Mouse (Mus musculus) heart, adult 2 months (tissue): Measurements from ENCODE around the gene Mcrs1. TPM values are rescaled to one million over a fixed set of nuclear protein-coding genes. Genes with fewer than 3 reads are reported as not detected.

Experiments
- DNase-seq, 2 experiments: peaks; one replicate each; pipeline ENCODE4 v3.0.0; 2021
- H3K27ac ChIP-seq: fragments of 200-600 bp; 2 replicates; pipeline ENCODE4 v1.8.1; 2022
- H3K27me3 ChIP-seq: fragments of 200-500 bp; 2 replicates; pipeline ENCODE4 v1.6.1; 2012; ENCODE audit warnings: mild to moderate bottlenecking, low read length, inconsistent platforms, mixed read lengths; ENCODE audit not compliant: control insufficient read depth, insufficient read depth
- H3K36me3 ChIP-seq: fragments of 200-500 bp; 2 replicates; pipeline ENCODE4 v1.6.1; 2012; ENCODE audit warnings: low read length, inconsistent platforms; ENCODE audit not compliant: control insufficient read depth, insufficient read depth
- H3K4me1 ChIP-seq: fragments of 200-500 bp; 2 replicates; pipeline ENCODE4 v1.6.1; 2011; ENCODE audit warnings: low read length; ENCODE audit not compliant: control insufficient read depth, insufficient read depth
- H3K4me3 ChIP-seq: fragments of 200-600 bp; 2 replicates; pipeline ENCODE4 v1.8.1; 2022
- H3K79me2 ChIP-seq: fragments of 200-500 bp; replicated peaks from 2 replicates; pipeline ENCODE4 v1.6.1; 2012; ENCODE audit warnings: mild to moderate bottlenecking, inconsistent platforms, low read length, moderate library complexity, mixed read lengths; ENCODE audit not compliant: control insufficient read depth, insufficient read depth
- H3K9ac ChIP-seq: fragments of 200-500 bp; 2 replicates; pipeline ENCODE4 v1.6.1; 2012; ENCODE audit warnings: low read depth, mild to moderate bottlenecking, control low read depth, inconsistent platforms, low read length, mixed read lengths
- CTCF ChIP-seq: fragments of 200-600 bp; IDR thresholded peaks from 2 replicates; pipeline ENCODE4 v1.8.1; 2022; ENCODE audit warnings: antibody characterized with exemption, mild to moderate bottlenecking, moderate library complexity
- EP300 ChIP-seq: fragments of 200-500 bp; IDR thresholded peaks from 2 replicates; pipeline ENCODE4 v1.6.1; 2011; ENCODE audit warnings: low read depth, low read length, control low read depth; ENCODE audit not compliant: insufficient read depth
- POLR2A ChIP-seq: fragments of 200-500 bp; IDR thresholded peaks from 2 replicates; pipeline ENCODE4 v1.6.1; 2011; ENCODE audit warnings: mild to moderate bottlenecking, low read depth, low read length, control low read depth; ENCODE audit not compliant: insufficient read depth
- WGBS: fragments of 180-500 bp; shearing (Covaris S2); methylation state at CpG from one replicate; pipeline ENCODE4 v1.1.7; 2018; 5-methylcytosine and 5-hydroxymethylcytosine counted together
- intact Hi-C: fragments of 180-260 bp; cut with DNase I; formaldehyde crosslinking; loops from one replicate; pipeline ENCODE4 v1.15.1; 2025
- polyA plus RNA-seq: library from polyadenylated mRNA; depleted of rRNA; stranded (reverse); fragments of >200 nt; gene quantifications from 2 replicates; pipeline ENCODE4 v1.2.3, GENCODE M21; 2012
- total RNA-seq, 2 experiments: library from RNA; stranded (reverse); gene quantifications; 2 replicates each; pipeline ENCODE4 v1.2.3; 2021

The Mcrs1 gene
- total and polyA plus RNA-seq, 3 experiments, result 44.2 to 62.1 (median 52.3) TPM

DNA sequence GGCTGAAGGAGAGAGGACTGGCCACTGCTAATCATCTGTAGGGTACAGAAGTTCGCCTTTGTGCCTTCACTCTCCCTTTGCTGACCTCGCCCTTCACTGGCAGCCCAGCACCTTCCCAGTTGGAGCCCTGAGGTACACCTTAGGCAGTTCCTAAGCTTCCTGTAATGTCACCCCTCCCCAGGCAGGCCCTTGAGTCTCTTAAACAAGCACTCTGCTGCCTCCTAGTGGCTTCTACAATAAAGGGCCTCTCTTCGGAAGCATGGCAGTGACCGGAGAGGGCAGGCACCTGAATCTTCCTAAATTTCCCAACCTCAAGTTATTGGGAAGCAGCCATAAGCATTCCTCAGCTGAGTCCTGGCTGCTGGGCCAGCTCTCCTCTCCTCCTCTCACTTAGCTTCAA, 13.9 kb upstream of the Mcrs1 start:
- no peak overlapping the region for H3K4me3 ChIP-seq
- peak; percentile 57 to 58 for DNase-seq
- H3K79me2 ChIP-seq, result no peaks in the 10 kb centered on the region
- no peaks in the 10 kb centered on the region; the same call in 1 of the 2 replicates for H3K4me1 ChIP-seq
- H3K36me3 ChIP-seq, result no peaks in the 10 kb centered on the region
- WGBS, result 23% methylated on average over 4 of the region's 4 CpGs
- no peak overlapping the region for H3K9ac ChIP-seq
- TF ChIP-seq CTCF (peak; percentile 92), EP300 (peak; percentile 73), POLR2A (no peak)
- H3K27ac ChIP-seq, result no peak overlapping the region
- intact Hi-C loops, result loop anchor here (1.0 to 10.0 kb wide), 2 partner anchors 50 to 211 kb away; partner anchors contain the start of gene Prph
- H3K27me3 ChIP-seq, result no peaks in the 10 kb centered on the region

DNA sequence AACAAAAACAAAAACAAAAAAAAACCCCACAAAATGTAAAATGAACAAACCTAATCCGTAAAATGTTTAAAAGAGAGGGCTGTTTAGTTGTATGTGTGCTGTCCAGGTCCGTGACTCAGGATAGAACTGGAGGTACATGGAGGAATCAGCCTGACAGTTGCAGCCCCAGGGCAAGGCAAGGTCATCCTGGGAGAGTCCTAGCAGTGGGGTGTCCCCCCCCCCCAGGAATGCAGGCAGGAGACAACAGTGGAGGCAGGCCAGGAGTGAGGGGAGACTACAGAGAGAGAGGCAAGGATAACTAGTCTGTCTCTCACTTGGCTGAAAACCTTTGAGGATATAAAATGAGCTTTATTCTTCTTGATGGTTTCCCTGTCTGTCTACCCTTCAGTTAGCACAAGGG, 12.6 kb upstream of the Mcrs1 start:
- Histone ChIP-seq H3K27ac (no peak overlapping the region), H3K9ac (no peak overlapping the region), H3K4me1 (peaks cover 4% of the 10 kb centered on the region), H3K27me3 (no peaks in the 10 kb centered on the region), H3K36me3 (no peaks in the 10 kb centered on the region), H3K4me3 (no peak overlapping the region), H3K79me2 (no peaks in the 10 kb centered on the region)
- no peak for DNase-seq
- no peak for TF ChIP-seq CTCF
- 85% methylated on average over 2 of the region's 2 CpGs for WGBS
- intact Hi-C loops, result loop anchor here (5.0 to 10.0 kb wide), 2 partner anchors 182 to 210 kb away; partner anchors contain the start of gene Prph

DNA sequence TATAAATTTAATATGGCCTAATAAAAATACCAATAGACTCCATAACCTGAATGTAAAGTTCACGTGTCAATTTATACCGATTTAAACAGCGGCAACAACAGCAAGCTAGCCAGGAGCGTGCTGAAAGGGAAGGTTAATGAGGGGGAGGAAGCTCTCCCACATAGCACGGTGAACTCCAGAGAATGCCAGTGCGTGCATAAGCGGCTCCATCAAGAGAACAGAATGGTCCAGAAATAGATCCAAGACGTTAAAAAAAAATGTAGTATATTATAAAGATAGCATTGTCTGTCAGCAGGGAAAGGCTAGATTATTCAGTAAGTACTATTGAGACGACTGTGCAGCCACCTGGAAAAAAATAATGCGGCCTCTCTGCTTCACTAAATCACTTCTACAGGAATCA, 10.9 kb upstream of the Mcrs1 start:
- no peaks in the 10 kb centered on the region for H3K79me2 ChIP-seq
- 20% methylated on average over 10 of the region's 10 CpGs for WGBS
- H3K4me1 ChIP-seq, result peaks cover 4% of the 10 kb centered on the region
- TF ChIP-seq POLR2A, result no peak
- no peak for TF ChIP-seq CTCF
- TF ChIP-seq EP300, result no peak
- H3K27me3 ChIP-seq, result no peaks in the 10 kb centered on the region
- no peaks in the 10 kb centered on the region for H3K36me3 ChIP-seq
- H3K9ac ChIP-seq, result no peak overlapping the region
- no peak overlapping the region for H3K4me3 ChIP-seq
- DNase-seq, result no peak
- no peak overlapping the region for H3K27ac ChIP-seq
- intact Hi-C loops, result loop anchor here (5.0 to 10.0 kb wide), 2 partner anchors 180 to 208 kb away; partner anchors contain the start of gene Prph

DNA sequence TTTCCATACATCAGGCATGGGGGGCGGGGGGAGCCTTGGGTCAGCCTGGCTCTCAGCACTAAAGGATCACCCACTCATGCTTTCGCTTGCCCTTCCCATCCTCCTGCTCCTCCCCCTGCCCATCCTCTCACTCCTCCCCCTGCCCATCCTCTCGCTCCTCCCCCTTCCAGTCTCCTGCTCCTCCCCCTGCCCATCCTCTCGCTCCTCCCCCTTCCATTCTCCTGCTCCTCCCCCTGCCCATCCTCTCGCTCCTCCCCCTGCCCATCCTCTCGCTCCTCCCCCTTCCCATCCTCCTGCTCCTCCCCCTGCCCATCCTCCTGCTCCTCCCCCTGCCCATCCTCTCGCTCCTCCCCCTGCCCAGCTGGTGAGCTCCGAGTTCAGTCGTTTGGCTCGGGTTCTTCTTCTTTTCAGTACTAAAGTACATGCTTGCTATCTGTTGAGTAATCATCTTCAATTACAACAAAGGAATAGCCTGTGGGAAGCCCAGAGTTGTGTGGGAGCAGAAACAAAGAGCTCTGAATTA, 8.0 kb upstream of the Mcrs1 start:
- Histone ChIP-seq H3K27ac (no peak overlapping the region), H3K4me1 (peaks cover 4% of the 10 kb centered on the region), H3K4me3 (no peak overlapping the region), H3K36me3 (no peaks in the 10 kb centered on the region), H3K9ac (no peak overlapping the region), H3K79me2 (no peaks in the 10 kb centered on the region), H3K27me3 (no peaks in the 10 kb centered on the region)
- DNase-seq, result peak; percentile 66 to 67
- intact Hi-C loops, result loop anchor here (5.0 to 10.0 kb wide), 2 partner anchors 177 to 205 kb away; partner anchors contain the start of gene Prph
- WGBS, result 6% methylated on average over 9 of the region's 10 CpGs
- TF ChIP-seq EP300 (no peak), POLR2A (no peak; the same call in 1 of the 2 replicates), CTCF (no peak)

DNA sequence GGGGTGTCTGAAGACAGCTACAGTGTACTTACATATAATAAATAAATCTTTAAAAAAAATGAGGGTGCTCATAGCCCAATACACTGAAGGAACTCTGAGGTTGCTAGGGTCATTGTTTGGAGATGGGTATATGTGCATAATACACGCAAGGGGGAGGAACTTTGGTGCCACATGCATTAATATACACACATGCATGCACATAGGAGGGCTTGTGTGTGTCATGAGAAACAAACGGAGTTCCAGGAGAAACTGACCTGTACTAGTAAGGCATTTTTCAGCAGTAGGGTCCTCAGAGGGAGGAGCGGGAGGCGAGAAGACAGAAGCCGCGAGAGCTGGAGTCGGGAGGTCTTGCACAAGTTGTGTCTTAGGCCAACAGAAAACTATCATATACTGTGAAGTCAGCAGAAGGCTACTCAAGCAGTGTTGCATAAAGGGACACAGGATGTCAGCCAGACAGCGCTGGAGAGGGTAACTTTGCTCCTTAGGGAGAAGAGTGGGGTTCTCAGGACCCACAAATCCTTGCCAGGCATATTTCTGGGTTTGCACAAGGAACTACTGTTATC, 7.5 kb upstream of the Mcrs1 start:
- H3K4me3 ChIP-seq, result no peak overlapping the region
- intact Hi-C loops, result no loop called here
- DNase-seq, result peak in 1 of 2 experiments; percentile 16
- H3K36me3 ChIP-seq, result no peaks in the 10 kb centered on the region
- TF ChIP-seq EP300, result no peak
- no peak for TF ChIP-seq CTCF
- H3K4me1 ChIP-seq, result peaks cover 4% of the 10 kb centered on the region
- H3K9ac ChIP-seq, result no peak overlapping the region
- H3K27me3 ChIP-seq, result no peaks in the 10 kb centered on the region
- no peak overlapping the region for H3K27ac ChIP-seq
- H3K79me2 ChIP-seq, result no peaks in the 10 kb centered on the region
- WGBS, result 54% methylated on average over 8 of the region's 8 CpGs

DNA sequence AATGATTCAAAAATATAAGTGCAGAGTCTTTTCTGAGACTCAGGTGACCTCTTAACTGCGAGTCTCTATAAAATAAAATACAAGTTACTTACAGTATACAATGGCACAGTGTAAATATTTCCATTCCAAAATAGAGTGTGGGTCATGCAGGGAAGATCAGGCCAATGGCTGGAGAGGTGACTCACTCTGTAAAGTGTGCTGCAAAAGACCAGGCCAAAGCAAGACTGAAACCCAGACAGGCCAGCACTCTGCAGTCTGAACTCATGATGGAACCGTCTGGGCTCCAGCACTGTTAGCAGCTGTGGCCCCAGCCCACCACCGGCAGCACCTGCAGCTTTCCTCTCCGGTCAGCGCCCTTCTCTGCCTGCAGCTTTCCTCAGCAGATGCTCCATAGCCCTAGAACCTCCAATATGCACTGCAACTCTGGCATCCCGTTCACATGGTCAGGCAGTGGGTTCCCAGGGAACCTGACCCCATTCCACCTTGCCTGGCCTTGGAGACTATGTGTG, 3.5 kb upstream of the Mcrs1 start:
- WGBS, result 82% methylated on average over 6 of the region's 6 CpGs
- H3K79me2 ChIP-seq, result no peaks in the 10 kb centered on the region
- TF ChIP-seq EP300 (no peak), CTCF (no peak), POLR2A (no peak)
- no peak for DNase-seq
- H3K4me3 ChIP-seq, result no peak overlapping the region
- H3K27ac ChIP-seq, result peak overlapping the region; percentile 60
- H3K27me3 ChIP-seq, result no peaks in the 10 kb centered on the region
- H3K4me1 ChIP-seq, result peaks cover 4% of the 10 kb centered on the region
- H3K36me3 ChIP-seq, result no peaks in the 10 kb centered on the region
- intact Hi-C loops, result no loop called here
- no peak overlapping the region for H3K9ac ChIP-seq
